Mouse (Mus musculus) Muller cell, postnatal 12 days (primary cell): Measurements from ENCODE around the gene Mroh2b.

Experiments used
- DNase-seq: peaks from one replicate; pipeline ENCODE4 v3.0.0-alpha.2; 2015; ENCODE audit errors: inconsistent ontology term

Gene Mroh2b

DNA sequence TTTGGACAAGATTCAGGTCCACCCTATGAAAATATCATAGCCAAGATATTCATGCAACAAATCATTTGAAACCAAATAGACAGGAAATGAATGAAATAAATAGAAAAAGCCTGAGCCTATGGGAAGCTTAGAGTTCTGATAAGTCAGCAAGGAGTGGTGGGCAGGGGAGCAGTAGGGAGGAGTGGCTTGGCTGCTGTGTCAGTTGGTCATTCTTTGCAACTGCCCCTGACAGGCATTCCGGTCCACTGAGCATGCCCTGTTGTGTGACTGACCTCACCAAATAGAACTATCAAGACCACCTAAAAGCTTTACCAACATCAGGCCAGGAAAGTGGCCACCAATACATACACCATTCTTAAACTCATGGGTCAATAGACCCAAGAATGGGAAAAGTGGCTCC, at the start of gene Mroh2b:
Gene Mroh2b, plus strand, starts transcription at position 301 of the 400 bp plus-strand sequence.
- no peak for DNase-seq

- DNase-seq: no peak
Measured at GRCm38 (mm10) chr15:4850015-4850414, 48.5 kb upstream of the Mroh2b start.

- no peak for DNase-seq
Measured at GRCm38 (mm10) chr15:4894962-4895361, 3.6 kb upstream of the Mroh2b start.

DNA sequence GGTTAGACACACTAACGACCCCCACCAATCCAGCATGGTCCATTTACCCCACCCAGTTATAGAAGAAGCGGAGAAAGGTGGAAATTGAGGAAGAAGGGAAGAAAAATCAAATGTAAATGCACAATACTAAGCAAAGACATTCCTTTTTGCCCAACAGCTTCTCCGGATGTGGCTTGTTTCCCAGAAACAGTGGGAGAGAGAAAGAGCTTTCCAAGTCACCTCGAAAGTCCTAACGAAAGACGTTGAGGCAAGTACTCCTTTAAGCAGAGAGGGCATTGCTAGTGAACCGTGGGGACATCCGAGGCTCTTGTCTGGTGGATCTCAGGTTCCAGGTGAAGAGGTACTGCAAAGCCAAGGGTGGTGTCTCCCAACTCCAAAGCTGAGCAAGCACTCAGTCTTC, 36.2 kb downstream of the Mroh2b start:
- DNase-seq: no peak

DNA sequence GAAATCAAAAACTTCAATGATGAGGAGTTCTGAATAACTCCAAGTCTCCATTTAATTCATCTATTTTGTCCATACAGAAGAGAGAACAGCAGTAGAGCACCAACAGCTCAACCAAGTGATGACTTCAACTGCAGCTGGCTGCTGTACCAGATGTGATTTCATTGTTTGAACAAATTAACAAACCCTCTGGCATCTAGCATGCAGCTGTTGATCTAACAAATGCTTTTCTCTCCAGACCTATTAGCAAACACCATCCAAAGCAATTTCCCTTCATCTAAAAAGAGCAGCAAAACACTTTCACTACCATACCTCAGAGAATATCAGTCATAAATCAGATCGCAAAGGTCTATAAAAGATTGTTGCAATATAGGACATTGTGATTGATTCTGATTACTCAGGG, 74.8 kb downstream of the Mroh2b start:
- DNase-seq: no peak

- DNase-seq: no peak
Measured at GRCm38 (mm10) chr15:5002903-5003302, 104.4 kb downstream of the Mroh2b start.

DNA sequence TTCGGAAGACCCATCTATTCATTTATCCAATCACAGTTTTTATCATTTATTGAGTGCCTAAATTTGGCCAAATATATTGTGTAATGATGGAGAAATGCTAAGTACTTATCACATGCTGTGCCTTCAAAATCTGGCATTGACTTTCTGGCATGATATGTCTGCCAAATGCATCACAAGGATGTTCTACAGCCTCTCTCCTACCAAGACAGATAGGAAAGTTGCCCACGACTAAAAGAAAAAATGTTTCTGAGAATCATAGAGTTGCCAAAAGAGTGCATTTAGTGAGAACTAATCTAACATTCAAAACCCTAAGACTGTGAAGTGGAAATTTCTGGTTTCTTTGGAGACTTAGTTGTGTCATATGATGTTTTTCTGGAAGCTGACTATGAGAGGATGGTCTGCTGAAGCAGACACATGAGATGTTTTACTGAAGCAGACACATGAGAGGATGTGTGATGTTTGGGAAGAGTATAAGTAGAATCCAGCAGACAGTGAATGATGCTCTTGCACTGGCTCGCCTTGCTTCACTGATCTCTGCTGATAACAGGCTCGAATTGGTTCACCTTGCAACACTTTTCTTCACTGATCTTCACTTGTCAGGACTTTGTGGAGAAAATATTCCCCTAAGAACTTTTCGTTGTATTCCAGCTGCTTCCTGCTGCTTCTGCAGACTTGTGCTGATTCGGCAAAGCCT, 105.1 kb downstream of the Mroh2b start:
- no peak for DNase-seq

DNA sequence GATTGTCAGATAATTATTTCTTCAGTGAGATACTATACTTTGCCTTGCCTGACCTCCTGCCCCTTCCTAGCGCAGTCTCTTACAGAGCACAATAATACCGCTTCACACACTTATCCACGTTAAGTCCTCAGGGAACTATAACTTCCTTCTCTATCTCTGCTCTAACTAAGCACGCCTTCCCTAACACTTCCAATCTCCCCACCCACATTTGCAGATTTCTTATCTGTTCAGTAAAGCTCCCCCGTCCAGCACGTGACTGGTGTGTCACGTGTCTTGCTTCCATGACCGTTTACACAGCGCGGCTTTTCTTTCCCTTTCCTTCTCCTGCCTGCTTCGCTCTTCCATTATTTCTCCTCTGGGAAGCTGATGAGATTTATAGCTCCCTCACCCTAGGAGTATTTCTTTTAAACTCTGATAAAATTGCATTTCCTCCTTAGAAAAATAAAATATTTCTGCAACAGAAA, 111.1 kb downstream of the Mroh2b start:
- DNase-seq: no peak
